Mouse (Mus musculus): ENCODE results near the gene Rfx7. TPM values are rescaled to one million over a fixed set of nuclear protein-coding genes. Genes with fewer than 3 reads are reported as not detected.
"Not testable (repeated sequence)": the region's sequence is repeated elsewhere in the genome, so short reads cannot be mapped to it uniquely, and the experiment has no call there.

Gene Rfx7
- polyA plus RNA-seq, 1 experiment from 2014 or later, result 15.0 TPM

DNA sequence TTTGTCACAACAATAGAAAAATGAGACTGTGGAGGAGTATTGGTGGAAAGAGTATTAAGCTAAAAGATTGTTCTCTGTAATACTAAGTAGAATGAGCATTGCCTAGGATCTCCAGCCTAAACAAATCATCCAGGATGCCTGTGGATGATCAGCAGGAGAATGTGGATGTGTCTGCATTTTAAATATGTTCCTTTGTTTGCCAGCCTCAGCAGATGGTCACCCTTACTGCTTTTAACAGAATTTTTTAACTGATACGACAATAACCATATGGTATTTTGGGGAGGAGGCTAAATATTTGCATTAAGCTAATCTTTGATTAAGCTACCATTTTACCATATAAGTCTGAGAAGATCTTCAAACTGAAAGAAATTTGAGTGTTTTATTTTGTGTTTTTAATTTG lies 95.6 kb downstream of the Rfx7 start:
- no peaks in the 10 kb centered on the region for H3K9me3 ChIP-seq
- H3K27me3 ChIP-seq, result no peaks in the 10 kb centered on the region
- no peak overlapping the region for H3K4me3 ChIP-seq
- no peak overlapping the region for H3K4me2 ChIP-seq
- H3K27ac ChIP-seq (replicated peaks), result no peak overlapping the region
- H3K36me3 ChIP-seq, result 0 out of 2 replicates have a peak, but pooled peaks cover 6% of the 10 kb centered on the region
- no peak overlapping the region for H3K9ac ChIP-seq
- 55% methylated on average over 1 of the region's 1 CpGs for WGBS
- H3K4me1 ChIP-seq (replicated peaks), result peaks cover 17% of the 10 kb centered on the region
- no peak for ATAC-seq (ENCODE audit: low read depth)

DNA sequence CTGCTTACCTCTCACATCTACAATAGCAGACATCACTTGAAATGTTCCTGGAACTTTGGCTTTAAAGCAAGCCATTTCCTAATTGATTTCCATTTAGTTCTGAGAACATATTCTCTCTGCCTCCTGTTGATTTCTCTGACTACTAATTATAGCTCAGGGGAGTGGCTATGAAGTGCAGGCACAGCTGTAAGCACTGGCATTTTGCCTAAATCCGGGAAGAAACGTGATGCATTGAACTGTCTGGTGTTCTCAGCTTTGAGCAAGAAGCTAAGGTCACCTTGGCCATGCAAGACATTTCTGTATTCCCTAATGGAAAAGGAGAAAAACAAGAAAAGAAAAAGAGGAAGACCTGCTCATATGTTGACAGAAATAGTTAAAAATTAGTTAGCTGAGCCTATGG lies 96.6 kb downstream of the Rfx7 start:
- Histone ChIP-seq H3K27ac (replicated peaks) (no peak overlapping the region), H3K4me3 (no peak overlapping the region), H3K9me3 (no peaks in the 10 kb centered on the region), H3K4me2 (no peak overlapping the region), H3K27me3 (no peaks in the 10 kb centered on the region), H3K9ac (no peak overlapping the region), H3K4me1 (replicated peaks) (peaks cover 17% of the 10 kb centered on the region), H3K36me3 (no peaks in the 10 kb centered on the region)
- WGBS, result 33% methylated on average over 2 of the region's 2 CpGs
- 0 out of 2 replicates have a peak, but pooled peaks have one; percentile 40 for ATAC-seq (ENCODE audit: low read depth)

DNA sequence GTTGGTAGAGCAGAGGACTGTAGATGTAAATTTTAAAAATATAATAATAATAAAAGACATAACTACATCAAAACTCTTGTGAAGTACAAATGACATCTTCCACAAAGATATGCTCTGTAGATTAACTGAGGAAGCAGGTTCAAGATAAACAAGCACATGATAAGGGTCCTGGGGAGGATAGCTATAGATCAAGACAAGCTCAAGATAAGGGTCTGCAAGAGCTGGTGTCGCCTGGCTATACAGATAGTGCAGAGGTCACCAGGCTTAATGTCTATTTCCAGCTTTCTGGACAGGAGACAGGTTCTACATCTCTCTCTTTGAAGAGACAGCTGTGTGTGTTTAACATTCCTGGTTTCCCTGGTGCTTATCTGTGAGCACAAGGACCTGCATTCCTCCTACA lies 100.2 kb downstream of the Rfx7 start:
- Histone ChIP-seq H3K9ac (no peak overlapping the region), H3K4me2 (no peak overlapping the region), H3K36me3 (no peaks in the 10 kb centered on the region), H3K9me3 (no peaks in the 10 kb centered on the region), H3K27ac (replicated peaks) (no peak overlapping the region), H3K4me3 (no peak overlapping the region), H3K27me3 (no peaks in the 10 kb centered on the region), H3K4me1 (replicated peaks) (peaks cover 15% of the 10 kb centered on the region)
- ATAC-seq (ENCODE audit: low read depth), result no peak
- WGBS, result 88% methylated on average over 1 of the region's 1 CpGs

DNA sequence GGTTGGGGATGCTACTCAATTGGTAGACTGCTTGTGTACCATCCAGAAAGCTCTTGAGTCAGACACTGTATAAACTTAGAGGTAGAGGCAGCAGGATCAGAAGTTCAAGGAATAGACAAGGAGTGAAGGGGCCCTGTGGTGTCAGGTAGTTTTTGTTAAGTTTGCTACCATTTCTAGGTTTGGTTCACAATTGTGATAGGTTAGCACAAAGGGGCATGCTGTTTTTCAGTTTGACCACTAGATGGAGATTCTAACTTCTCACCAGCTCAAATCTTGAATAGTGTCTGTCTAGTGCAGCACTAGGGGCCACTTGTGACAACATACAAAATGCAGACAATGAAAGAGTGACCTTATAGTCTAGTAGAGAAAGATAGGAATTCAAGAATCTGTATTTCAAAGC lies 103.1 kb downstream of the Rfx7 start:
- Histone ChIP-seq H3K4me3 (no peak overlapping the region), H3K27me3 (no peaks in the 10 kb centered on the region), H3K36me3 (no peaks in the 10 kb centered on the region), H3K9me3 (no peaks in the 10 kb centered on the region), H3K9ac (no peak overlapping the region), H3K4me2 (no peak overlapping the region), H3K4me1 (replicated peaks) (peaks cover 16% of the 10 kb centered on the region), H3K27ac (replicated peaks) (no peak overlapping the region)
- ATAC-seq (ENCODE audit: low read depth), result no peak

DNA sequence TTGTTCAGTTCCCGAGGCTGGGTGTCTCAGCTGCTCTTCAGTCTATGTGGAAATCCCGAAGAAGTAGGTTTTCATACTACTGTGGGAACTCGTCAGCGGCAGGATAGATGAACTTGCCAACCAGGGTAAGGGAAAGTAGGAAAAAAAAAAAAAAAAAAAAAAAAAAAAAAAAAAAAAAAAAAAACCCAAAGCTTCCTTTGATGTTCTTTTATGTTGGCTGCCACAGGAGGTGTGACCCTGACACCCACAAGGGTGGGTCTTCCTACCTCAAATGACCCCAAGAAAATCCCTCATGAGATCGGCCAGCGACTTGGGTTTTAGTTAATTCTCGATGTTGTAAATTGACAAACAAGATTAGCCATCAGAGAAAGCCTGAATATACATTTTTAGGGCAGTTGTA lies 104.5 kb downstream of the Rfx7 start:
- Histone ChIP-seq H3K27ac (replicated peaks) (no peak overlapping the region), H3K27me3 (no peaks in the 10 kb centered on the region), H3K9me3 (no peaks in the 10 kb centered on the region), H3K4me2 (no peak overlapping the region), H3K4me3 (no peak overlapping the region), H3K36me3 (no peaks in the 10 kb centered on the region), H3K4me1 (replicated peaks) (peaks cover 30% of the 10 kb centered on the region), H3K9ac (no peak overlapping the region)
- ATAC-seq (ENCODE audit: low read depth), result no peak
- 86% methylated on average over 7 of the region's 7 CpGs for WGBS

DNA sequence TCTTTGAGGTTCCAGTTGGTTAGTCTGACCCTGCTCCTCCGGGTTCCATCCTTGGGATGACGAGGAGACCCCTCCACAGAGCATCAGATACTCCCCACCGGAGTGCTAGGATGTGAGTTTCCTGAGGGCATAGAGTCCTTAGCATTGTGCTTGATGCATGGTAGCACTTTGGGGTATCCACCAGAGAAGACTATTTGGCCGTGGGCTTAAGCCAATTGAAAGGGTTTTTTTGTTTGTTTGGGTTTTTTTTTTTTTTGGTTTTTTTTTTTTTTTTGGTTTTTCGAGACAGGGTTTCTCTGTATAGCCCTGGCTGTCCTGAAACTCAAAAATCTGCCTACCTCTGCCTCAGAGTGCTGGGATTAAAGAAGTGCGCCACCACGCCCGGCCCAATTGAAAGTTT lies 105.2 kb downstream of the Rfx7 start:
- Histone ChIP-seq H3K9ac (no peak overlapping the region), H3K4me2 (no peak overlapping the region), H3K36me3 (no peaks in the 10 kb centered on the region), H3K27ac (replicated peaks) (no peak overlapping the region), H3K9me3 (no peaks in the 10 kb centered on the region), H3K4me1 (replicated peaks) (peaks cover 31% of the 10 kb centered on the region), H3K27me3 (no peaks in the 10 kb centered on the region), H3K4me3 (no peak overlapping the region)
- no peak for ATAC-seq (ENCODE audit: low read depth)
- WGBS, result 83% methylated on average over 8 of the region's 8 CpGs

DNA sequence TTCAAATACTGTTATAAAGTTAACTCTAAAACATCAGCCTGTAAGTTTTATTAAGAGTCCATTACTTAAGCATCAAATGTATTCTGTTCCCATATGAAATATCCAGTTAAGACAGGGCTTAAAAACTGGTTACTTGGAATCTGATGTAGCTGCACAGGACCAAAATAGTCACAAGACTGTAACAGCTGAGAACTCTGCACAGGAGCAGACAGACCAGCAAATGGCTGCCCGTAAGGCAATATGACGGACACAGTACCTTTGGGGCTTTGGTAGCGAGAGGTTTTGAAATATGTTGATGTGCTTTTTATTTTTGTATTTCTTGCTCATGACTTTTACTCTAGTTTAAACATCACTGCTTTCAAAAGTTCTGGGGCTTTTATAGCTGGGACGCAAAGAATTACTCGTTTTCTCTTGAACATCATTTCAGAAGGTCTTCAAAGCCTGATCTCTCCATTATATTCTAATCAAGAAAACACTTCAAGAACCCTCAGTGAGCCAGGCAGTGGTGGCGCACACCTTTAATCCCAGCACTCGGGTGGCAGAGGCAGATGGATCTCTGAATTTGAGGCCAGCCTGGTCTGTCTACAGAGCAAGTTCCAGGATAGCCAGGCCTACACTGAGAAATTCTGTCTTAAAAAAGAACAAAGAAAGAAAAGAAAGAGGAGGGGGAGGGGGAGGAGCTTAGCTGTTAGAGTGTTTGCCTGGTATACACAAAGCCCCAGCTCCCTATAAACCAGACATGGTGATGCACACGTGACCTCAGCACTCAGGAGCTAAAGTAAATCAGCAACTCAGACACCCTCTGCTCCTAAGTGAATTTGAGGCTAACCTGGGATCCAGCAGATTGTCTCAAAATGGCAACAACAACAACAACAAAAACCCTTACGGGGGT lies 107.2 kb downstream of the Rfx7 start:
- Histone ChIP-seq H3K4me2 (peak overlapping the region; percentile 54), H3K4me3 (peak overlapping the region; percentile 27), H3K36me3 (no peaks in the 10 kb centered on the region), H3K27me3 (no peaks in the 10 kb centered on the region), H3K9ac (peak overlapping the region; percentile 64), H3K4me1 (replicated peaks) (peaks cover 35% of the 10 kb centered on the region), H3K9me3 (no peaks in the 10 kb centered on the region), H3K27ac (replicated peaks) (peak overlapping the region; percentile 96)
- 25% methylated on average over 9 of the region's 9 CpGs for WGBS
- peak; percentile 90 for ATAC-seq (ENCODE audit: low read depth)

DNA sequence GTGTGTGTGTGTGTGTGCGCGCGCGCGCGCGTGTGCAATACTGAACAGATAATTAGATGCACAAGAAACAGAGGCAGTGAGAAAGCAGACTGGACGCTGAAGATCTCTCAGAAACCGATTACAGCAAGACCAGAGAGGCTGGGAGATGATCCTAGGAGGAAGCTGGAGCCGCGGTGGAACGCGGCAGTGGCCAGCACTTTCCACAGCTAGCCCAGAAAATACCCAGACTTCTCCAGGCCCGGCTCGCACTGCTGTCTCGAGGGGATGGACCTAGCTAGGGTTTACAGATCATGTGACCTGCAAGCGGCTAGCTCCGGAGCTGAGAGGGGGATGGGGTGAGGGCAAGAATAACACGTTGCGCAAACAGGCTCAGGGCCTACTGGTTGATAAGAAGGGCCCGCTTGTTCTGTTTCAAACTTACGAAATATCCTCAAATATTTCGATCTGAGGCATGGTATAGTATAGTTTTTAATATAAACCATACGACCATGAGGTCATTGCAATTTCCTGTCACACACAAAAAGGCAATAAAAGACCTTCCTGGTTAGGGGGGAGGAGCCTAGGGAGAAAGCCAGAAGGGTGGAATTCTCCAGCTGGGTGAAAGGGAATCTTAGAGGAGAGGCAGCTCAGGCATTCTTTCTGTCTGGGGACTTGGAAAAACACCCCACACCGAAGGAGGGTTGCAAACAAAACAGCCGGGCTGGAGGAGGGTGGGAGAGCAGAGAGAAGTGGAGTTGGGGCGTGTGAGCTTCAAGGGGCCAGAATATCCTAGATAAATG lies 108.0 kb downstream of the Rfx7 start:
- no peaks in the 10 kb centered on the region for H3K27me3 ChIP-seq
- peak overlapping the region; percentile 96 for H3K27ac ChIP-seq (replicated peaks)
- peaks cover 42% of the 10 kb centered on the region for H3K4me1 ChIP-seq (replicated peaks)
- no peaks in the 10 kb centered on the region for H3K36me3 ChIP-seq
- no peaks in the 10 kb centered on the region for H3K9me3 ChIP-seq
- H3K9ac ChIP-seq, result peak overlapping the region; percentile 64
- peak overlapping the region; percentile 27 for H3K4me3 ChIP-seq
- WGBS, result 1% methylated on average over 27 of the region's 27 CpGs
- peak overlapping the region; percentile 54 for H3K4me2 ChIP-seq
- ATAC-seq (ENCODE audit: low read depth), result peak; percentile 95

DNA sequence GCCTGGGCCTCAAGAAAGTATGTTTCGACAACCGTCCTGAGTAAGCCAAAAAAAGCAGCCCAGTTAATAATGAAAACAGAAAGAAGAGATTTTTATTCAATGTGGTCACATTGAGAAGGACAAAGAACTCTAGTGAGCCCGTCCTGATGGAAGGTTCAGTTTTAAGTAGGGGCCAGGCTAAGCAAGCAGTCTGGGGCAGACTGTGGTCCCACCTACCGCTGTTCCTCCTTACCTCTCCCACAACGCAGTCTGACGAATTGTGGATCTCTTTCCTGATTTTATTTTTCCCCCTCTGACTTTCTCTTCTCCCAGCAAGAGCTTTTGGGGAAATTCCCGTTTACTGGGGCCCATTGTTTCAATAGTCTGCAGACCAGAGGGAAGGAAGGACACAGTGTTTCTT lies 108.6 kb downstream of the Rfx7 start:
- Histone ChIP-seq H3K4me3 (no peak overlapping the region), H3K4me2 (peak overlapping the region; percentile 54; the same call in 1 of the 2 replicates), H3K36me3 (no peaks in the 10 kb centered on the region), H3K4me1 (replicated peaks) (peaks cover 42% of the 10 kb centered on the region), H3K9ac (peak overlapping the region; percentile 64), H3K27me3 (no peaks in the 10 kb centered on the region), H3K27ac (replicated peaks) (peak overlapping the region; percentile 96), H3K9me3 (no peaks in the 10 kb centered on the region)
- WGBS, result 13% methylated on average over 7 of the region's 7 CpGs
- ATAC-seq (ENCODE audit: low read depth), result no peak

DNA sequence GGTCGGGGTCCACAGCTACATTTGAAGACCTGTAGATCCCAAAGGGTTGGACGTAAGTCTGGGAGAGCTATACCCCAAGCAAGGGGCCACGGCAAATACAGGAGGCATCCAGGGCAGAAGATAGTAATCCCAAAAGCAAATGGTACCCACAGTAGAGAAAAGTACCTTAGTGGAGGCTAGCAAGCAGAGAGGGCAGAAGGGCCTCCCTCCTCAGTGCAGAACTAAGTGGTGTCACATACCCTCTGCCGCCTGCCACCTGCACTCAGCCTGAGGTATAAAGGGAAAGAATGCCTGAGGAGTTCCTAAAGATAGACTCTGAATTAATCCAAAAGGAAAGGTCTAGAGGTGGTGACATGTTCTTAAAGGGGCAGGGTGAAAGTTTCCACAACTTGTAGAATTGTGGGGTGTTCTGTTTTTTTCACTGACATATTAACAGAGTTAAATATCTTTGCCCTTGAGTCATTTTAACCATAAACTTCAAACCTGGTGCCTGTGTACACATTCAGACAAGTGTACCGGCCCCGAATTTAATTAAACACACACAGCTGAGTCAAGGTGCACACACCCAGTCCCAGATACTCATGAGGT lies 109.1 kb downstream of the Rfx7 start:
- Histone ChIP-seq H3K27ac (replicated peaks) (peak overlapping the region; percentile 96), H3K4me3 (no peak overlapping the region), H3K36me3 (no peaks in the 10 kb centered on the region), H3K9ac (peak overlapping the region; percentile 64; the same call in 1 of the 2 replicates), H3K9me3 (no peaks in the 10 kb centered on the region), H3K4me1 (replicated peaks) (peaks cover 42% of the 10 kb centered on the region), H3K27me3 (no peaks in the 10 kb centered on the region), H3K4me2 (0 out of 2 replicates have a peak overlapping the region, but pooled peaks have one; percentile 54)
- no peak for ATAC-seq (ENCODE audit: low read depth)
- 71% methylated on average over 6 of the region's 6 CpGs for WGBS

DNA sequence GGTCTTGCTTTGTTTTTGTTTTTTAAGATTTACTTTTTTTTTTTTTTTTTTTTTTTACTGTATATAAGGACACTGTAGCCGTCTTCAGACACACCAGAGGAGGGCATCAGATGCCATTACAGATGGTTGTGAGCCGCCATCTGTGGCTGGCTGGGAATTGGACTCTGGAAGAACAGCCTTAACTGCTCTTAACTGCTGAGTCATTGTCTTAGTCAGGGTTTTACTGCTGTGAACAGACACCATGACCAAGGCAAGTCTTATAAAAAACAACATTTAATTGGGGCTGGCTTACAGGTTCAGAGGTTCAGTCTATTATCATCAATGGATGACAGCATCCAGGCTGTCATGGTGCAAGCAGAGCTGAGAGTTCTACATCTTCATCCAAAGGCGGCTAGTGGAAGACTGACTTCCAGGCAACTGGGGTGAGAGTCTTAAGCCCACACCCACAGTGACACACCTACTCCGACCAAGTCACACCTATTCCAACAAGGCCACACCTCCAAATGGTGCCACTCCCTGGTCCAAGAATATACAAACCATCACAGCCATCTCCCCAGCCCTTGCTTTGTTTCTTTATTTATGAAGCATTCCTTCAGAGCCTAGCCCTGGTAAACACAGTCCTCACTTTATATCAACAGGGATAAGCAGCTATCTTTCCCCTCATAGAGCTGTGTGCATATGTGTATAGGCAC lies 110.9 kb downstream of the Rfx7 start:
- H3K4me3 ChIP-seq; ATAC-seq (ENCODE audit: low read depth): not testable (repeated sequence)
- 88% methylated on average over 4 of the region's 4 CpGs for whole genome bisulfite sequencing

More for the DNA sequence above, 110.9 kb downstream of the Rfx7 start:
- H3K36me3 ChIP-seq; H3K27ac ChIP-seq (replicated peaks); H3K4me2 ChIP-seq; H3K9ac ChIP-seq; H3K9me3 ChIP-seq; H3K27me3 ChIP-seq: not testable (repeated sequence)
- peaks cover 42% of the 10 kb centered on the region for H3K4me1 ChIP-seq (replicated peaks)

Measured in neural tube, embryonic 13.5 days (tissue).